Comparison of ENCODE assay signal across 19 mouse cellular contexts in the genomic region with DNA sequence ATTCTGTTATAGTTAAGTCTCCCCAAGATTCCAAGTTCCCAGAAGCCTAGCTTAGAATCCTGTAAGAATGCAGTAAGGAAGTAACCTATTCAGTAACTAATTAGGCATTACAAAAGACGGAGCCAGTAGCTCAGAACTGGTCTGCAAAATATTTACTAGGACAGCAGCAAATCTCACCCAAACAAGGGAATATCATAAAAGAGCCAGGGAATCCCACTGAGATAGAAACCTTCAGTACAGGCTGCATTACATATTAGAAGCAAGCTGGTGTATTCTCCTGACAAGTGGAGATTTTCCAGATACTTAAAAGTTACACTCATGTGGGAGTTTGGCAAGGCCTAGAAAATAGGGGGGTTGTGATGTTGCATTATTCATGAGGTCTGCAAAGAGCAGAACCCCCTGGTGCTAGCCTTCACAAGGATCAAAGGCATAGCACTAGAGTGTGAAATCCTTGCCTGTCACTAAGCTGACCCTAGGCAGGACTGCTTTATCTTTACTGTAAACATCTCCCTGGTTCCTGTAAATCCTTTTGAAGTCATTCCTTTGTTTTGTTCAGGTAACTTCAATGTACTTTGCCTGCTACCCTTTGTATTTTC. TPM values are rescaled to one million over a fixed set of nuclear protein-coding genes. Genes with fewer than 3 reads are reported as not detected.
DNase-seq lines count a peak whose midpoint lies in the region; ATAC-seq and TF ChIP-seq lines count a peak whose summit lies in the region.
"Not testable (repeated sequence)": the region's sequence is repeated elsewhere in the genome, so short reads cannot be mapped to it uniquely, and the experiment has no call there.
"Had no signal": no experiment of that assay in that cellular context is flagged by ENCODE, and none has a peak within 500 bp of the region (broad histone marks: within the 10 kb centered on the region; RNA-seq: fewer than 3 reads in every experiment).

No protein-coding gene starts in this region.

- WGBS in forebrain, embryonic 14.5 days, result 5% methylated on average over 1 of the region's 1 CpGs
- 2% methylated on average over 1 of the region's 1 CpGs for WGBS in hindbrain, embryonic 11.5 days
- 32% methylated on average over 1 of the region's 1 CpGs for WGBS in kidney, adult 2 months
- WGBS in kidney, embryonic 16.5 days, result 33% methylated on average over 1 of the region's 1 CpGs
- WGBS in midbrain, embryonic 10.5 days, result 3% methylated on average over 1 of the region's 1 CpGs
- 15% methylated on average over 1 of the region's 1 CpGs for WGBS in neural tube, embryonic 11.5 days

- not testable (repeated sequence) for TF ChIP-seq CTCF in kidney, adult 2 months (conservative IDR thresholded peaks at IDR 0.05; ENCODE audit: insufficient read depth, insufficient read length, low read depth, low read length)

- not testable (repeated sequence) for H3K9me3 ChIP-seq in forebrain, embryonic 14.5 days (replicated peaks; ENCODE audit: control insufficient read depth, low read length); hindbrain, embryonic 11.5 days (ENCODE audit: control insufficient read depth, low read length); kidney, embryonic 16.5 days (ENCODE audit: low read length); midbrain, embryonic 10.5 days (replicated peaks); neural tube, embryonic 11.5 days (ENCODE audit: control insufficient read depth, low read length)

- H3K27ac ChIP-seq in forebrain, embryonic 14.5 days (ENCODE audit: low read depth, low read length); hindbrain, embryonic 11.5 days (ENCODE audit: low read depth, low read length); neural tube, embryonic 11.5 days (ENCODE audit: low read depth, low read length): not testable (repeated sequence)
- peak overlapping the region; percentile 95 for H3K27ac ChIP-seq in kidney, adult 2 months (ENCODE audit: insufficient read depth, low read depth, low read length)
- H3K27ac ChIP-seq in kidney, embryonic 16.5 days (ENCODE audit: low read length), result peak overlapping the region; percentile 54; the same call in 1 of the 2 replicates
- H3K27ac ChIP-seq in midbrain, embryonic 10.5 days (replicated peaks), result peak overlapping the region; percentile 68; the same call in 1 of the 2 replicates

- ATAC-seq in forebrain, embryonic 14.5 days; hindbrain, embryonic 11.5 days (ENCODE audit: low FRiP score); kidney, embryonic 16.5 days (ENCODE audit: low FRiP score, low TSS enrichment); neural tube, embryonic 11.5 days (ENCODE audit: insufficient read depth, low FRiP score, low TSS enrichment): not testable (repeated sequence)

- H3K27me3 ChIP-seq in forebrain, embryonic 14.5 days (replicated peaks; ENCODE audit: control insufficient read depth, insufficient read depth, low read length), result peaks cover 28% of the 10 kb centered on the region
- not testable (repeated sequence) for H3K27me3 ChIP-seq in hindbrain, embryonic 11.5 days (ENCODE audit: control insufficient read depth, insufficient read depth, low read length); kidney, adult 2 months (replicated peaks; ENCODE audit: control insufficient read depth, insufficient read depth, low read length); kidney, embryonic 16.5 days (ENCODE audit: insufficient read depth, low read length); midbrain, embryonic 10.5 days (ENCODE audit: low read depth, poor library complexity, severe bottlenecking); neural tube, embryonic 11.5 days (ENCODE audit: control insufficient read depth, insufficient read depth, low read length)

- not testable (repeated sequence) for H3K4me3 ChIP-seq in forebrain, embryonic 14.5 days (ENCODE audit: low read depth, low read length); hindbrain, embryonic 11.5 days (ENCODE audit: low read depth, low read length); kidney, adult 2 months (ENCODE audit: insufficient read depth, low read depth, low read length); kidney, embryonic 16.5 days (ENCODE audit: low read length); midbrain, embryonic 10.5 days; neural tube, embryonic 11.5 days (ENCODE audit: low read depth, low read length)

- peak; percentile 51 for DNase-seq in ES-CJ7 (ENCODE audit: low read depth, low spot score)
- DNase-seq in embryo, embryonic 10.5 days (ENCODE audit: low spot score), result peak; percentile 61
- peak; percentile 66 for DNase-seq in forebrain, embryonic 14.5 days (ENCODE audit: low spot score)
- peak; percentile 39 for DNase-seq in hindbrain, embryonic 11.5 days (ENCODE audit: low spot score)
- peak; percentile 88 for DNase-seq in kidney, adult 2 months
- peak; percentile 50 for DNase-seq in midbrain, embryonic 10.5 days (ENCODE audit: low spot score)
- peak; percentile 27 for DNase-seq in neural tube, embryonic 11.5 days (ENCODE audit: low spot score)

- not testable (repeated sequence) for H3K9ac ChIP-seq in forebrain, embryonic 14.5 days (ENCODE audit: low read length); hindbrain, embryonic 11.5 days (ENCODE audit: low read depth, low read length); kidney, embryonic 16.5 days (replicated peaks; ENCODE audit: low read length); neural tube, embryonic 11.5 days (ENCODE audit: low read length)

- not testable (repeated sequence) for TF ChIP-seq POLR2A in kidney, adult 2 months (IDR thresholded peaks at IDR 0.05; ENCODE audit: low read depth, low read length)

- H3K4me2 ChIP-seq in forebrain, embryonic 14.5 days (ENCODE audit: low read length); hindbrain, embryonic 11.5 days (replicated peaks; ENCODE audit: low read depth, low read length); kidney, embryonic 16.5 days (replicated peaks; ENCODE audit: low read depth, low read length); neural tube, embryonic 11.5 days (ENCODE audit: low read depth): not testable (repeated sequence)

- H3K36me3 ChIP-seq in forebrain, embryonic 14.5 days (ENCODE audit: control insufficient read depth, insufficient read depth, low read length); hindbrain, embryonic 11.5 days (ENCODE audit: control insufficient read depth, insufficient read depth, low read length); kidney, adult 2 months (ENCODE audit: control insufficient read depth, insufficient read depth, low read length); kidney, embryonic 16.5 days (ENCODE audit: insufficient read depth, low read length); midbrain, embryonic 10.5 days; neural tube, embryonic 11.5 days (ENCODE audit: control insufficient read depth, insufficient read depth, low read length): not testable (repeated sequence)

- H3K4me1 ChIP-seq in forebrain, embryonic 14.5 days (ENCODE audit: control insufficient read depth, insufficient read depth, low read length); hindbrain, embryonic 11.5 days (replicated peaks; ENCODE audit: control insufficient read depth, insufficient read depth, low read length); neural tube, embryonic 11.5 days (ENCODE audit: control insufficient read depth, insufficient read depth, low read length): not testable (repeated sequence)
- H3K4me1 ChIP-seq in kidney, adult 2 months (ENCODE audit: control insufficient read depth, insufficient read depth, low read length), result peaks cover 51% of the 10 kb centered on the region
- H3K4me1 ChIP-seq in kidney, embryonic 16.5 days (ENCODE audit: insufficient read depth, low read length), result peaks cover 13% of the 10 kb centered on the region; the same call in 1 of the 2 replicates
- peaks cover 39% of the 10 kb centered on the region for H3K4me1 ChIP-seq in midbrain, embryonic 10.5 days

RNA-seq across cellular contexts. Expression of a gene that starts 6.2 kb away (rescaled TPM):
- not detected in 2 replicates for polyA plus RNA-seq in forebrain, embryonic 14.5 days (2014; fragmentation: Nextera tagmentation; extraction: Ambion mirVana)
- not detected in 2 replicates for polyA plus RNA-seq in hindbrain, embryonic 11.5 days (2014; fragmentation: Nextera tagmentation; extraction: Ambion mirVana)
- polyA plus RNA-seq in kidney, adult 2 months (2012; rRNA removed), result 7.3 and 7.7 TPM in 2 replicates
- 4.7 and 6.0 TPM in 2 replicates for polyA plus RNA-seq in kidney, embryonic 16.5 days (2015; fragmentation: Nextera tagmentation; extraction: Ambion mirVana)
- polyA plus RNA-seq in midbrain, embryonic 10.5 days (2016; fragmentation: Nextera tagmentation; extraction: Ambion mirVana), result not detected in 2 replicates
- polyA plus RNA-seq in neural tube, embryonic 11.5 days (2014; fragmentation: Nextera tagmentation; extraction: Ambion mirVana), result not detected in 2 replicates
- polyA plus RNA-seq: C2C12; embryonic facial prominence, embryonic 12.5 days; forebrain, embryonic 16.5 days; G1E; heart, embryonic 14.5 days; hindbrain, embryonic 12.5 days; limb, embryonic 10.5 days; limb, embryonic 15.5 days; liver, embryonic 13.5 days; neural tube, embryonic 15.5 days; stomach, embryonic 14.5 days had no signal

RNA-seq across cellular contexts. Expression of a gene that starts 25.2 kb away (rescaled TPM):
- polyA plus RNA-seq in forebrain, embryonic 14.5 days (2014; fragmentation: Nextera tagmentation; extraction: Ambion mirVana), result 108 and 131 TPM in 2 replicates
- polyA plus RNA-seq in hindbrain, embryonic 11.5 days (2014; fragmentation: Nextera tagmentation; extraction: Ambion mirVana), result 66.7 and 72.5 TPM in 2 replicates
- 1,386 and 1,411 TPM in 2 replicates for polyA plus RNA-seq in kidney, adult 2 months (2012; rRNA removed)
- 479 and 496 TPM in 2 replicates for polyA plus RNA-seq in kidney, embryonic 16.5 days (2015; fragmentation: Nextera tagmentation; extraction: Ambion mirVana)
- polyA plus RNA-seq in midbrain, embryonic 10.5 days (2016; fragmentation: Nextera tagmentation; extraction: Ambion mirVana), result 24.0 and 46.1 TPM in 2 replicates
- polyA plus RNA-seq in neural tube, embryonic 11.5 days (2014; fragmentation: Nextera tagmentation; extraction: Ambion mirVana), result 49.0 and 59.2 TPM in 2 replicates
- polyA plus RNA-seq: G1E had no signal

RNA-seq across cellular contexts. Expression of a gene that starts 25.7 kb away (rescaled TPM):
- polyA plus RNA-seq in forebrain, embryonic 14.5 days (2014; fragmentation: Nextera tagmentation; extraction: Ambion mirVana), result 18.8 and 23.8 TPM in 2 replicates
- 25.7 and 26.0 TPM in 2 replicates for polyA plus RNA-seq in hindbrain, embryonic 11.5 days (2014; fragmentation: Nextera tagmentation; extraction: Ambion mirVana)
- 509 and 544 TPM in 2 replicates for polyA plus RNA-seq in kidney, adult 2 months (2012; rRNA removed)
- 194 and 227 TPM in 2 replicates for polyA plus RNA-seq in kidney, embryonic 16.5 days (2015; fragmentation: Nextera tagmentation; extraction: Ambion mirVana)
- polyA plus RNA-seq in midbrain, embryonic 10.5 days (2016; fragmentation: Nextera tagmentation; extraction: Ambion mirVana), result 10.9 and 14.4 TPM in 2 replicates
- 21.7 and 22.8 TPM in 2 replicates for polyA plus RNA-seq in neural tube, embryonic 11.5 days (2014; fragmentation: Nextera tagmentation; extraction: Ambion mirVana)
- polyA plus RNA-seq: G1E had no signal

Comparison
In these comparisons a context has a peak if more than half of its experiments do, and no peak if none do; other contexts are left out.
1. DNase-seq: peak in every context shown above with its lines; median percentile 88 in kidney, adult 2 months; 66 in forebrain, embryonic 14.5 days; 61 in embryo, embryonic 10.5 days; 51 in ES-CJ7; 50 in midbrain, embryonic 10.5 days; 39 in hindbrain, embryonic 11.5 days; 27 in neural tube, embryonic 11.5 days.